In genomic region chr12:84462856-84463255, GRCm38 (mm10) we compare ENCODE assay signal across 13 mouse cellular contexts. TPM values are rescaled to one million over a fixed set of nuclear protein-coding genes. Genes with fewer than 3 reads are reported as not detected.
"Had no signal": no experiment of that assay in that cellular context is flagged by ENCODE, and none has a peak within 500 bp of the region (broad histone marks: within the 10 kb centered on the region; RNA-seq: fewer than 3 reads in every experiment).

No protein-coding gene starts in this region.

- H3K4me2 ChIP-seq: liver, embryonic 13.5 days; midbrain, embryonic 12.5 days had no signal

- H3K4me1 ChIP-seq: liver, embryonic 13.5 days; midbrain, embryonic 12.5 days had no signal

- H3K9ac ChIP-seq: liver, embryonic 13.5 days; midbrain, embryonic 12.5 days had no signal

- H3K27ac ChIP-seq: kidney, postnatal 0 days; left cerebral cortex, adult 2 months; liver, embryonic 13.5 days; midbrain, embryonic 12.5 days had no signal

- H3K9me3 ChIP-seq: liver, embryonic 13.5 days; midbrain, embryonic 12.5 days had no signal

- H3K4me3 ChIP-seq: left cerebral cortex, adult 2 months; liver, embryonic 13.5 days; midbrain, embryonic 12.5 days had no signal

- H3K27me3 ChIP-seq: liver, embryonic 13.5 days; midbrain, embryonic 12.5 days had no signal

- DNase-seq: kidney, postnatal 25 days; layer of hippocampus, postnatal 36 days; liver, embryonic 13.5 days; lung, adult 2 months; lung, postnatal 14 days; lung, postnatal 4 days; thymus, adult 18-20 months; thymus, postnatal 36 days had no signal

RNA-seq across cellular contexts. Expression of gene Bbof1, which starts 54.0 kb away (rescaled TPM):
- polyA plus RNA-seq: liver, adult 2 months; small intestine, adult 2 months had no signal
